Mouse (Mus musculus) 3134 (cell line): ENCODE data around the gene Bcl6.

ENCODE experiments used
- DNase-seq: peaks from one replicate; pipeline ENCODE4 v3.0.0-alpha.2; 2011; ENCODE audit warnings: low spot score; ENCODE audit not compliant: insufficient read length; ENCODE audit errors: extremely low read depth

The Bcl6 gene

DNA sequence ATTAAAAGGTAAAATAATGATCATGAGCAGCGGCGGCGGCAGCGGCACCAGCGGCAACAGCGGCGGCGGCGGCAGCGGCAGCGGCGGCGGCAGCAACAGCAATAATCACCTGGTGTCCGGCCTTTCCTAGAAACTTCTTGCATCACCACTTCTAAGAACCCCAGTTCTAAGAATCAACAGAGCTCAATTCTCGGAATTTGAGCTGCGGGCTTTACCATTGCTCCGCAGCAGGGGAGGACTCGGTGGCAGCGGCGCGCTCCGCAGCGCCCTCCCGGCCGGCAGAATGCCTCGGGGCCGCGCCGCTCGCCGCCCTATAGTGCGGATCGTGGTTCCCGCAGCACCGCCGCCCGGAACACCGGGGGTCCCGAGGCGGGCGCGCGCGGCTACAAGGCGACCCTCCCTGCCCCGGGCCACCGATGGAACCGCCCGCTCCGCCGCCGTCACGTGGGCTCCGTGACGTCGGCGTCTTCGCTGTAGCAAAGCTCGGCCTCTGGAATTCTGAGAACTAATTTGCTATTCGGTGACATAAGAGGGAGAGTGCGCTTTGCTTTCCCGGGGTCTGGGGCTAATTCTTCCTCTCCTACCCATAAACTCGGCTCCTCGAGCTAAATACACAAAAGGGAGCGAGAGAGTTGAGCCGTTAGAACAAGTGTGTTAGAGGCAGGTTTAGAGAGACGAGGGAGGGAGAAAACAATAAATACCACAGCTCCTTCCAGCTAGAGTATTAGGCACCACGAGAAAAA is at the start of gene Bcl6, which contains the start of gene Gm37419:
TSS of gene Bcl6 (minus strand) at position 387 of the 743 bp plus-strand sequence.
TSS of gene Gm37419 (plus strand) at position 17 of the 743 bp plus-strand sequence.
- DNase-seq: peak; percentile 91

DNA sequence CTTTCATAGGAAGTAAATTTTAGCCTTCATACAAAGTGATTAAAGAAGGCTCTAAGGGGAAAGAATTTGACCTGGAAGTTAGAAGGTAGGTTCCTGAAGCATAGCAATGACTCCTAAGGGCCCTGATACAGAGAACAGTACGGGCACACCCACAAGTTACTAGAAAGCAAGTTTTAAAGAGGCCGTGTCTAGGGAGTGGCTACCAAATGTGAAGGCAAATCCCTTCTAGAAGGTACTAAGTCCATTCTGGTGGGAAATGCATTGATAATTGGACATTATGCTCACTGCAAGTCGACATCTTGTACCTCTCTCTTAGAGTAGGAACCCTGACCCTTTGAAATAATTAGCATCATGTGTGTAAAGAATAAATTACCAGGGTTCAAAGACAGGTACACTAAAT is 47.7 kb upstream of the Bcl6 start:
- no peak for DNase-seq

DNA sequence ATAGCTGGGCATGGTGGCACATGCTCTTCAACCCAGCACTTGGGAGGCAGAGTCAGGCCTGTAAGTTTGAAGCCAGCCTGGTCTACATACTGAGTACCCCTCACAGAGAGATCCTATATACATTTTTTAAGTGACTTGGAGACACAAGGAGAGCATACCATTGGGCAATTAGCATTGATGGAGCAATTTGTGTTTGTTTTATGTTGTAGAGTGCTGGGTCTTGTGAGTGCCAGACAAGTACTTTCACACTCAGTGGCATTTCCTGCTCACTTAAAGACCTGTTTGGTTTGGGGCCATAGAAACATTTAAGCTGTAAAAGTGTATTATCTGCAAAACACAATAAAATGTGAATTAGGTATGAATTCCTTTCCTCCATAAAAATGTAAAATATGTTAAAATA is 47.1 kb upstream of the Bcl6 start:
- no peak for DNase-seq

DNA sequence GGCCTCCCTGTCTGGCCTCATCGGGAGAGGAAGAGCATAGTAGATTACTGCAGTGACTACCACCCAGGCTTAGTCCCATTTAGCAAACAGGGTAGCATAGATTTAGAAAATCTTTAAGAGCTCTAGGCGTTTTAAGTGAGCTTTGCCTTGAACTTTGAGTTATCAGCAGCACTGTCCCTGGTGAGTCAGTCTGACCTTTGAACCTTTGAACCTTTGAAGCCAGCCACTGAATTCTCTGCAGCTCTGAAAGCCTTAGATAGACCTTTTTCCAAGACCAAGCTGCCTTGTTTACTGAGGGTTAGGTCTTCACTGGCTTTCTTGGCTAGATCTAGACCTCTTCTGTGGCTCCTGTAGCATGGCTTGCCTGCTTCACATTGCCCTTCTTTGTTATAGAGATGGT is 45.8 kb upstream of the Bcl6 start:
- no peak for DNase-seq

DNA sequence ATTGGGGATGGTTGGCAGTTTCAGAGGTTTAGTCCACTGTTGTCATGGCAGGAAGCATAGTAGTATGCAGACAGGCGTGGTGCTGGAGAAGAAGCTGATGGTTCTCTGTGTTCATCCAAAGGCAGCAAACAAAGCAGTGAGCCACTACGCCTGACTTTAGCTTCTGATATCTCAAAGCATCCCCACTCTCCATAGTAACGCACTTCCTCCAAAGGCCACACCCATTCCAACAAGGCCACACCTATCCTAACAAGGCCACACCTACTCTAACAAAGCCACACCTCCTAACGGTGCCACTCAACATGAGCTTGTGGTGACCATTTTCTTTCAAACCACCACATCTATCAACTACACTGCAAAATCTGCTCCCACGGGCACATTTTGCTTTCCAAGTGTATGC is 44.6 kb upstream of the Bcl6 start:
- no peak for DNase-seq

DNA sequence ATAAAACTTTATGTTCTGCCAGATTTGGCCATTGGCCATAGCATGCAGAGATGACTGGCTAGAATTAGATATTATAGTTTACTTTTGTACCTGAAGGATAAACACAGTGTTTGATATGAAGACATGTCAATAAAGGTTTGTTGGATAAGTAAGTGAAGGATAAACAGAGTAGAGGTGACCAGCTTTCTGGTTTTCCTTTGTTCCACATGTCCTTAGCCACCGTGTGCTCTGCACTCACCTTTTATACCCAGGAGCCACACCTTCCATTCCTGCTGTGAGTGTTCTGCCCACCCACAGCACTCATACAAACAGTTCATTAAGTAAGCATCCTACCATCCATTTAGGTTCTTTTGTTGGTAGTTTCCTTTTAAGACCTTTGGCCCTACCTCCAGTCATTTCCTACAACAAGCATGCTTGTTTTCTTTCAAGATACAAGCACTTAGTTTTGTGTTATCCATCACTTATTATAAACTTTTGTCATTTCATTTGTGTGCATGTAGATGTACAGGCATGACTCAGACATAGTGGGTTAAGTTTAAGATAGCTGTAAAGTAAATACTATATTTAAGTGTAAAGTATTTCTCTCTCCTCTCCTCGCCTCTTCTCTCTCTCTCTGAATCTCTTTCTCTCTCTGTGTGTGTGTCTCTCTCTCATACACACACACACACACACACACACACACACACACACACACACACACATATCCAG is 41.5 kb upstream of the Bcl6 start:
- DNase-seq: no peak

DNA sequence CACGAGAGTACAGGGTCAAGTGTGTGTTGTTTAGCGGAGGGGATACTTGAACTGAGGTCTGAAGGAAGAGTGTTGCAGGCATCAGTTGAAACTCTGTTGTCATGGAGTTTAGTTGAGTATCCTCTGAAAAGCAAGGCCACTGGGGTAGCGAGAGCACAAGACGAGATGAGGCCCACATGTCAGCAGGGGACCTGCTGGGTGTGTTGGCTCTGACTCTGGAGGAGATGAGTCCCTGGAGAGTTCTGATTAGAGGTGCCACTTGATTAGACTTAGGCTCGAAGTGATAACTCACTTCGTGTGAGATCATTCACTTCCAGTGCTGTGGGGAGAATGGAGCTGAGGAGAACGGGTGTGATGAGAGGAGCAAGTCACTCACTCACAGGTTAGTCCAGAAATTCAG is 36.8 kb upstream of the Bcl6 start:
- no peak for DNase-seq

DNA sequence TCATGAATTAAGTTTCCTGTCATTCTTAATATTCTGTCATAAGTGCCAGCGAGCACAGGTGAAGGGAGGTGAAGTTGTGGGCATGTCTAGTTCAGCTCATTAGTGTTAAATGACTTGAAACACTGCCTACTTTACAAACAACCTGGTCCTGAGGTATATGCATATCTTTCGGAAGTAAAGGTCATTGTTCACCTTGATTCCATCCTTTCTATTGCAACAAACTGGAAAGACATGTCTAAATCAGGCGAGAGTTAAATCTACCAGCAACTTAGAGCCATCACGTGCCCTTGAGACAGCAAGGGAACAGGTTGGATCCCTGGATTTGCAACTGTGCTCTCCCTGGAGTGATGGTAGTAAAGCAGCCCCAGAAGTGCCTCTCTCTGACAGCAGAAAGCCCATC is 34.0 kb upstream of the Bcl6 start:
- no peak for DNase-seq

DNA sequence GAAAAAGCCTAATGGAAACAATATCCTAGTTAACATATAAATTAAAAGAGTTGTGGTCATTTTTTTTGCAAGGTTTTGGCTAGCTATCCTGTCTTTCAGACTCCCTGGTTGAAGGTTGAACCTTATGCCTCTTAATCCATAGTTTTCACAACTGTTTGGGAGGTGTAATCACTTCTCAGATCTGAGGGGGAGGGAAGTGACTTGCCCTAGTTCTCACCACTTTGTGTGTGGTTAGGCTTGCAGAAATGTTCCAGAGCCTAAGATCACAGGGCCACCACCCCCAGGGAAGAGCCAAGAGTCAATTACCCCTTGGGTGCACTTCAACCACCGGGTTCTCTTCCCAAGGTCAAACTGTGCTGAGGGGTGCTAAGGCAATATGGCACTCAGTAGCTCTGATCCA is 33.1 kb upstream of the Bcl6 start:
- DNase-seq: no peak

DNA sequence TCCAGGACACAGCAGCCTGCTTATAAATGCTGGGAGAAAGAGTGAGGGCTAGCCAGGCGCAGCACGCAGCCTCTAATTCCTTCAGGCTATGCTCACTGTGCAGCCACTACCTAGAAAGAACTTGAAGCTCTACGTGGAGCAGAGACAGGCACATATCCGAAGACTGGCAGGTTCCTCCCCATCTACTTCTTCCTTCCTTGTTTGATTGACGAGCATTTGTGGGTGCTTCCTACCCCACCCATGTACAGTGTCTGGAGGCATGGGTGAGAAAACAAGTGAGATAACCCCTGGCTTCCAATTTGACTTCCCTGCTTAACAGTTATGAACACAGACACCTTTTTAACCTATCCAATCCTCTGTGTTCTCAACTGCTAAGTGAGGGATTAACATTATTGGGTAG is 28.1 kb upstream of the Bcl6 start:
- DNase-seq: no peak

DNA sequence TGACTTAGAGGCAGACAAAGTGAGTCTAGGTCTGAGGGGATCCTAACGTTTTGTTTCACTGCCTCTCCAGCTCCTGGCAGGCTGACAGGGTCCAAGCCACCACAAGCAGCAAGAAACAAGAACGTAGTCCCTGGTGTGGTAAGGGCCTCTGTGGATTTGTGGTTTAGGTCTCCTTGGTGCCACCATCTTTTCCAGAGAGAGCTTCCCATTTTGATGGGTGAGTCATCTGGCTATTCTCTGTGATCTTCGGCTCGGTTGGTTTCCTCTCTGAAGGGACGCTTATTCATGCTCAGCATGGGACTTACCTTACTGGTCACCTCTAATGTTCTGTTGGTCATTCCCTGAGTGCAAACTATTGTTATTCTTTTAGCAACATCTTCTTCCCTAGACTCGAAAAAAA is 27.6 kb upstream of the Bcl6 start:
- peak; percentile 48 for DNase-seq

DNA sequence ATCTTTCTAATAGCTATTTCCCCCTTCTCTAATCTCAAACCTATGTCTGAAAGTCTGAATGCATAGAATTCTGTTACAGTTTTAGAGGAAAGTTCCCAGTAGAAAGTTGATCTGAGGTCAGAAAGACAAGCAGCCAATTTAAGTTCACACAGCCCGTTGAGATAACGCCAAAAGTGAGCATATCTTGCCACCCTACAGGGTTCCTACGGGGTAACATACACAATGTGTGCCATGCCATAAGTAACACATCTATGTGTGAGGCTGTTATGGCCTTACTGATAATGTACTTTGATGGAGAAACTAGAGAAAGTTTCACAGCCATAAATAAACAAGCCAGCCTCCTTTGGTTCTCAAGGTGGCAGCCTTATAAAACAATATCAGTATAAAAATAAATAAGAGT is 25.7 kb upstream of the Bcl6 start:
- DNase-seq: no peak

DNA sequence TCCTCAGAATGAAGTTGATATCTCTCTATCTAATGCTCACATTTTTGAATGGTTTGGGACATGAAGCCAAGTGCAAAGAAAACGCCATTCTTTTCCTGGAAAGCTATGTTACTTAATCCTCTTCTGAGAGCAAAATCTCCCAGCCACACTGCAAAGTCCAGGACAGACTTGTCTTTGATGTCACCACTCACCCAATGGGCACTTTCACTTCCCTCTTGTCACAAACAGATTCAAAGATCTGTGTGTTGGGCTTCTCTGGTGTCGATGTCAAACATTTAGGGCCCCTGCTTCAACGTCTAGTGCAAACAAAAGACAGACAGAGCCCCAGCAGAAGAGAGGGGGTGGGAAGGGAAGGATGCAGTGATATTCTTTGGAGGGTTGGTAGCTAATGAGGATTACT is 23.4 kb upstream of the Bcl6 start:
- DNase-seq: no peak

DNA sequence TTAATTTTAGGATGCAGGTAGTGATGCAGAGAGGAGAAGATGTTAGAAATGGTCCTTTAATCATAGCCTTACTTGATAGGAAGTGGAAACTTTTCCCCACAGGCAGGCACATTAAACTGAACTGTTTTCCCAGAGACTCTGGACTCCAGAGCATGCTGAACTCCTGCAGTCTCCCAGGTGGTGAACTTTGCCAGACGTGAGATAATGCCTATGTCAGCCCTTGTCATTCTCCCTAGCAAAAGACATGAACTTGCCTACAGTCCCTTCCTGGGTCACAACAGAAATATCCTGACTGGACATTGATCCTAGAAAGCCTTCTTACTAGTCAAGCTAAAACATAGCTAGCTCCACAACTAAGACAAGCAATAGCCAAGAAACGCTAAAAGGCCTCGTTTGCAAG is 22.7 kb upstream of the Bcl6 start:
- no peak for DNase-seq

DNA sequence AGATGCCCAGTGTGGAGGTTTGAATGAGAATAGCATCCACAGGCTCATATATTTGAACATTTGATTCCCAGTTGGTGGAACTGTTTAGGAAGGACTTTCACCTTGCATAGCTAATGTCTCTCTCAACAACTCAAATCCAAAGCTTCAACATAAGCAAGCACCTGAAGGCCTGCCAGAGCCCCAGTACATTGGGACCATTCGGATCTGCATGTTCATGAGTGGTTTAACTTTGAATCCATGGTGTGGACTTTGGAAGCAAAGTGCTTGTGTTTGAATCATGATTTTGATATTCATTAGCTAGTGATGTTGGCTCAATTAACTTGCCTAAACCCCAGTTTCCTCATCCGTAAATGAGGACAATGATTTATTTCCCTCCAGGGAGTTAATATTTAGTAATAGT is 21.2 kb upstream of the Bcl6 start:
- no peak for DNase-seq

DNA sequence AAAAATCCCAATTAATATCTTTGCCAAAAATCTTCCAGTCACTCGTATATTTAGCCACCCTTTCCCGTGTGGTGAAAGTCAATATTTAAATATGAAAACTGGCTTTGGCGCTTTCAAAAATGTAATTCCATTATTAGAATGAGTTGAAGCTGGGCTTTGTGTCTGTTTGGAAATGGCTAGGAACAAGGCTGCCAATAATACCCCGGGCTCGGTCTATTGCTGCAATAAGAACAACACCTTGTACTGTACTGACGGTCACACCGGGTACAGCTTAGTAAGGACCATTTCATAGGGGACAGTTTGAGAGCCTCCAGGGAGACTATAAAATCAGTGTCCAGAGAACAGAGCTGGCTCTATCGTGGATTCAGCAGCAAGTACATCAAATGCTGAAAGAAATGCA is 17.3 kb upstream of the Bcl6 start:
- no peak for DNase-seq

DNA sequence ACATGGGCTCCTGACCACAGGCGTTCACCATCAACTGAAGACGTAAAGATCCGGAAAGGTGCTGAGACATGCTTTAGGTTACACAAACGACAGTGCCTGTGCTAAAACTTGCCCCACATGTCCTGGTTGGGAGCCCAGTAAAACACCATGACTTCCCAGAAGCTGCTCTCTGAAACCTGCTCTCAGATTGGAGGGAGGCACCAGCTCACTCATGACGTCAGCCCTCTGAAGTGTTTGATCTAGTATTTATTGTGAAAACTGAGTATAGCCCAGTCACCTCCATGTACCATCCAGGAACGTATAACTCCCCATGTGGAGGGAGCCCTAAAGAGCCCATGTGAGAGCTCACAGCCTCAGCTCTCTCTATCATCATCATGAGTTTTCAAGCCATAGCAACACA is 9.3 kb upstream of the Bcl6 start:
- DNase-seq: no peak

DNA sequence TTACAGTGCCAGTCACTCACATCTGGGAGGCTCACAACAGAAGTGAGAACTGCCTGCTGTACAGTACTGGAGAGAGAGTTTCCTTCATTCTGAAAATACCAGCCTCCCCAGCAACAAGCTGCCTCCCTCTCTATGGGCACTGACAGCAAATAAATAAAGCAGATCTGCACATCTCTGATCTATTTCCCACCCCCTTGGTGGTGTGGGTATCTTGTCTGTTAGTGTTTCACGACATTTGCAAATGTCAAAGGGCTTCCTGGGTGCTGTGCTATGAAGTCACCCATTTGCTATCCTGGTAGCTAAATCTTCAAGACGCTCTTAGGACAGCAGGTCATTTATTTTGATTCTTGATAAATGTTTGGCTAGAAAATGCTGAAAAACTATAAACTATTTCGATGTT is 8.6 kb upstream of the Bcl6 start:
- DNase-seq: no peak

DNA sequence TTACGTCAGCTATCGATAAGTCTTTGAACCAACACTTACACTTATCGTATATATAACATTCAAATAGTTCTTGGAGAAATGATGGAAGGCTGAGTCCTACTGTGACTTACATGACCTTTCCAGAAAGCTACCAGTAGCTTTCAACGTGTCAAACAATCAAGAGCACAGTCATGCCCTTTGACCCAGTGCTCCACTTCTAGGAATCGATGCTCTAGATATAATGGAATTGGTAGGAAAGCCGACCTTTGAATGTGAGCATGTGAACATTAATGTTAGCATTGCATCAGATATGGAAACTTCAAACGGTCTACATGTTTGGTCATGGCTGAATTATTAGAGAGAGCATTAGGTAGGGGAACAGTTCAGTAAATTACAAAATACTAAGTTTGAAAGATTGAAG is 7.7 kb upstream of the Bcl6 start:
- no peak for DNase-seq

DNA sequence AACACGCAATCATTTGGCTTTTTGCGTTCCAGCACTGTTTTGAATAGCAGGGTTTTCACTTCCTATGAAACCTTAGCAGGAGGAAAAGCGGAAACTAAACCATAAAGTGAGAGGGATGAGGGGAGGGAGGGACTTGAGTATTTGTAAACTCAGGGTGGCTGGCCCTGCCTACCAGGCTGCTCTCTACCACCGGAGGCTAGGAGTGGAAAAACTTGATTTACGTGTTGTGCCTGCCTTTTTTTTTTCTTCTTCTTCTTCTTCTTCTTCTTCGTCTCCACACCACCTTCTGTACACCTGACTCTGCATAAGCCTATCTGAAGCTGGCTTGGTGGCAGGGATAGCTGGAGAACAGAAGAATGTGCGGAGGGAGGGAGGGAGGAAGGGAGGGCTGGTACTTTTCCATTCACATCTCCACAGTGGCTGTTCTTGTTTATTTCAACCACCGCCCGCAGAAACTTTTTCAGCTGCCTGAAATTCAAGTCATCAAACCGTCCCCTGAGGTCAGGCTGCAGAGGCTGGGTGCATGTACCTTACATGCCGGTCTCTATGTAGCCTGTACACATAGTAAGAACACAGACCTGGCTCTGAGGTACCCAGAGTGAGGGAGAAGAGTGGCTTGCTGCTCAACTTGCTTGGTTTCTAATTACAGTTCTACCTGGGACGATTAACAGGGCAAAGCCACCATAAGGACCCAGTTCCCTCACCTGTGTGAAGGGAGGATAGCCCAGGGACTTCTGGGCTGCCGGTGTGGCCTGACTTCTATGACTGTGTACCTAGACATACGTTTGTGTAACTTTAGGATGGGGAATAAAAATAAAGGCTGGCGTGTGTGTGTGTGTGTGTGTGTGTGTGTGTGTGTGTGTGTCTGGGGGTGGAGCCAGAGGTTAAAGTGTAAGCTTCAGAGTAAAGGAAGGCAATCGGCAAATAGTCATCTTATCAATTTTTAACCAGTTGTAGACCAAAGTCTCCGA is 5.0 kb upstream of the Bcl6 start:
- no peak for DNase-seq

DNA sequence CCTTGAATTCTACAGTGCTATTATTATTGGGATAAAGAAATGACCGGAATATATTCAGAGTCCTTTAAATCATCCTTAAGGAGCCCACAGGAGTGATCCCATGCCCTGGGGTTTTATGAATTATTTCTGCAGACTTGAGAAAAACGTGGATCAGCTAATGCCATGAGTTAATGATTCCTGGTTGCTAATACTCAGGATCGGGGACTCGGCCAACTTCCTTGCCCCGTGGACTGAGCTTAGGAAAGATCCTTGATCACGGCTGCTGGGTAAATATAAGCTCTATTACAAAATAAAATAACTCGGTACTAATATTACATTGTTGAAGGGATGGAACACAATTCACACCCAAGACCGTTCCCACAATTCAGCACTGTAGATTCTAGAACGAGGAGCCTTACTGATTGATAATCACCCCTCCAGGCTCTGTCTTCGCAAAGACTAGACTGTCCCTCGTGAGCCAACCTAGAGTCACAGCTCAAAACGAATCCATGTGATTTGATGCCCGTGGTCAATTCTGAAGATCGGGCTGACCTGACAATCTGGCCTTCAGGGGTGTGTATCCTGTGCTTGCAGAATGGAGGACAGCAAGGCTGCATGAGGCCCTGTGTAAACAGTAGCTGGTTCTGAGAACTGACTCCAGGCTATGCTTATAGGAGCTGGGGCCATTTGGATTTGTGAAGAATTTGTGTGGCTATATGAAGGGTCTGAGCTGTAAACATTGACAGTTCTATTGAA is 3.4 kb upstream of the Bcl6 start:
- DNase-seq: no peak
